Mouse (Mus musculus): ENCODE measurements around the gene Mid1.
"Not testable (repeated sequence)": the region's sequence is repeated elsewhere in the genome, so short reads cannot be mapped to it uniquely, and the experiment has no call there.

Mid1 gene

DNA sequence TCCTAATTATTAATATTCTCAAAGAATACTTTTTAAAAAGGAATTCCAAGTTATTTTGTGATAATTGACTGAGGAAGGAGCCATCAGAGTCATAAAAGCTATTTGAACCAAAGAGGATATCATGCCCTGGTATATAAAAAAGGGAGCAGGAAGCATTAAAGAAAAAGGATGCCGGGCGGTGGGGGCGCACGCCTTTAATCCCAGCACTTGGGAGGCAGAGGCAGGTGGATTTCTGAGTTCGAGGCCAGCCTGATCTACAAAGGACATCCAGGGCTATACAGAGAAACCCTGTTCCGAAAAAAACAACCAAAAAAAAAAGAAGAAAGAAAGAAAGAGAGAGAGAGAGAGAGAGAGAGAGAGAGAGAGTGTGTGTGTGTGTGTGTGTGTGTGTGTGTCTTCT lies 286.6 kb downstream of the Mid1 start:
- not testable (repeated sequence) for DNase-seq (ENCODE audit: low spot score in 2 of 2)

DNA sequence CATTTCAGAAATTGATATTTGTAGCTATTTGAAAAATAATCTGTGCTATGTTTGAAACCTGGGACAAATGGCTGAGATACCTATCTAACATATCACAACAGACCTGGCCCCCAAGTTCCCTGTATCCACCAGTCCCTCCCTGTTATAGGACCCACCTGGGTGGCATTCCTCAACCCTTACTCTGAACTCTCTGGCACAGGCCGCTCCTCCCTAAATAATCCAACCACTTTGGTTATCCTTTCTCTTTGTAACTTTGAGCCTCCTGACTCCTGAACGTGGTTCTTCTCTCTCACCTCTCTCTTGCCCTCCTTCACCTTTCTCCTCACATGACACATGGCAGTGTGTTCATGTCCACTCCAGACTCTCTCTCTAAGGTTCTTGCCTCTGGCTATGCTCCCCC lies 287.1 kb downstream of the Mid1 start:
- not testable (repeated sequence) for DNase-seq (ENCODE audit: low spot score in 2 of 2)

DNA sequence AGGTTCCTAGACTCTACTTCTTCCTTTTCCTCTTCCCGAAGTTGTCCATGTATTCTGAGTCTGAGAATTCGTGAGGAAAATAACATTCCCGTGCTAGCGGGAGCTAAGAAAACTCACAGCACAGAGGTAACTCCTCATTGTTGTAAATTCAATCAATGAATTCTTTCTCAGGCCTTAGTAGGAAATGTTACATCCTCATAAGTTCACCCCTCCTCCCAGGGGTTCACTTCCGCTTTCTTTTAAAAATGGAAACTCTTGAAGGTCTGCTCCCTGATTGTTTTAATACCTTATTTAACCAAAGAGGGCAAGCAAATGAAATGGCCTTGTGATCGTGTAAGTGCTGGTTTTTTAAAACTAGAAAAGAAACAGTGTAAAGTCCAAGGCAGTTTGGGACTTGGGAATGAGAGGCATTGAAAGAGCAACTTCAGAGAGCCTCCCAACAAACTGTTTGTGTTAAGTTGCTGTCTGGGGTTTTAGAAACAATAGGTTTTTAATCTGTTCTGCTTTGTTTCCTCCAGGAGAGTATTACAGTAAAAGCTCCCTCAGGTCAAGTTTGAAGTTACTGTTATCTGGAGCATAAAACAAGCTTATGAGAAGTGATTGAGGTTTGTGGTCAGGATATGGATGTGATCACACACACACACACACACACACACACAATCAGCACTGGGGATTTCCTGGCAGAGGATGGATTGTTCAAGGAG lies 287.9 kb downstream of the Mid1 start:
- DNase-seq (ENCODE audit: low spot score in 2 of 2) = peak in 1 of 2 experiments; percentile 5

DNA sequence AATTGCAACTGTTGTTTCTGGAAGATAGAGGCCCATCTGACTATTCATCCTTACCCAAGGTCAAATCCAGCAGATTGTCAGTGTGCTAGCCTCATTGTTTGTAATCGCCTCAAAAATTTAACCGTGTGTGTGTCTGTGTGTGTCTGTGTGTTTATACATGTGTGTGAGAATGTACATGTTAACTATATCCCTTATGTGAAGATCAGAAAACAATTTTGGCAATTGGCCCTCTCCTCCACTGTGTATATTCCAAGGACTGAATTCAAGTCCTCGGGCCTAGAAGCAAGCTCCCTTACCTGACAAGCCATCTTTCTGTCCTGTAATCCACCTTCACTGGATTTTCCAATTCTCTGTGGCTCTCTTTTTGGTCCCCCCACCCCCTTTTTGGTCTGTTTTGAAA lies 288.8 kb downstream of the Mid1 start:
- peak in 1 of 2 experiments; percentile 15 for DNase-seq (ENCODE audit: low spot score in 2 of 2)

DNA sequence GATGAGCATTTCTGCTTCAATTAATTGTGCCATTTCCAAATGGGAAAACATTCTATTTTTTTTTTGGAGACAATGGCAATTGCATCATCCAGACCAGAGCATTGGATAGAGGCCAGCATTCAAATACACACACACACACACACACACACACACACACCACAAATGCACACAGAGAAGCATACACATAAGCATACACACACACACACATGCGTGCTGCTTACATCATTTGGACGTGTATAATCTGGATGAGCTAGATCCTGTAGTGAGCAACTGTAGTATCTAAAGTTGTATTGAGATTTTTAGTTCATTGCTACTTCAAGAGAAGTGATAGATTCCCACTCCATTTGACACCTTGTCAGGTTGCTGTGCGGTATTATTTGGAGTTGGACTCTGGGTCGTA lies 289.5 kb downstream of the Mid1 start:
- DNase-seq (ENCODE audit: low spot score in 2 of 2) = peak in 1 of 2 experiments; percentile 16

DNA sequence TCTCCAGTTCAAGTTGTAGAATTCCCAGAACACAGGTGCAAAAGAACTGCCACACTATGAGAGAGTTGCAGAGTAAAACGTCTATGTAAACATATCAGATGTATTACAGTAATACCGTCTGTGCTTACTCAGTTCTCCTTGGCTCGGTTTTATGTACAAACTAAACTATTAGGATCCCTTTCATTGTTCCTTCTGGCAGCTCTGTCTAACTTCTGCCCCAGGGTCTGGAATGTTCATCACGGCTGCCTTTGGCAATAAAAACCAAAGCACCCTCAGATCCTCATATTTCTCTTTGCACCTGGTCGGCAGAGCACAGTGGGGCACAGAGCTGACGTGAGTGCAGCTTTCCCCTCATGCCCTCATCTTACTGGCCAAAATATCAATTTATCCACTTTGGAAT lies 290.0 kb downstream of the Mid1 start:
- peak in 1 of 2 experiments; percentile 17 for DNase-seq (ENCODE audit: low spot score in 2 of 2)

DNA sequence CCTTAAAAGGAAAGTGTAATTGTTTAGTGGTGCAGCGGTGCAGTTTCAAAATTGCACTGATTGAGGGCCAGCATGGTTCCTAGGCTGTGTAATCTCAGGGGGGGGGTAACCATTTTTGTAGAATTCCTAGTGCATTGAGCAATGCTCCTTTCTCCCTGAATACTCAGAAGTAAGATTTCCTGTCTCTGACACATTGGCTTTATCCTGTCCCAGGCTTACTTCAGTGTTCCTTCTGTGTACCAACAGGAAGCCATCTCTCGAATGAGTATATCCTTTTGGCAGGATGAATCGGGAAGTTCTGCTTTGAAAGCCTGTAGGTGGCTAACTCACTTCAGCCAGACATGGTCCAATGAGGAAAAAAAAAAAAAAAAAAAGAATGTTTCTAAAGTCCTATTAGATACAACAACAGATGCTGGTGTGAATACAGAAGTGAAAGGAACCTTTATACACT lies 290.7 kb downstream of the Mid1 start:
- DNase-seq (ENCODE audit: low spot score in 2 of 2) = peak in 1 of 2 experiments; percentile 8

DNA sequence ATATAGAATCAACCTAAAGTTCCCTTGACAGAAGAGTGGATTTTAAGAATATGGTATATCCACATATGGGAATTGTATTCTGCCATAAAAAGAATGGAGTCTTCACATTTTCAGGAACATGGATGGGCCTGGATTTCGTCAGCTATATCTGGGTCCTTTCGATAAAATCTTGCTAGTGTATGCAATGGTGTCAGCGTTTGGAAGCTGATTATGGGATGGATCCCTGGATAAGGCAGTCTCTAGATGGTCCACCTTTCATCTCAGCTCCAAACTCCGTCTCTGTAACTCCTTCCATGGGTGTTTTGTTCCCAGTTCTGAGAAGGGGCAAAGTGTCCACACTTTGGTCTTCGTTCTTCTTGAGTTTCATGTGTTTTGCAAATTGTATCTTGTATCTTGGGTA lies 291.3 kb downstream of the Mid1 start:
- DNase-seq (ENCODE audit: low spot score in 2 of 2) = peak in 1 of 2 experiments; percentile 7

DNA sequence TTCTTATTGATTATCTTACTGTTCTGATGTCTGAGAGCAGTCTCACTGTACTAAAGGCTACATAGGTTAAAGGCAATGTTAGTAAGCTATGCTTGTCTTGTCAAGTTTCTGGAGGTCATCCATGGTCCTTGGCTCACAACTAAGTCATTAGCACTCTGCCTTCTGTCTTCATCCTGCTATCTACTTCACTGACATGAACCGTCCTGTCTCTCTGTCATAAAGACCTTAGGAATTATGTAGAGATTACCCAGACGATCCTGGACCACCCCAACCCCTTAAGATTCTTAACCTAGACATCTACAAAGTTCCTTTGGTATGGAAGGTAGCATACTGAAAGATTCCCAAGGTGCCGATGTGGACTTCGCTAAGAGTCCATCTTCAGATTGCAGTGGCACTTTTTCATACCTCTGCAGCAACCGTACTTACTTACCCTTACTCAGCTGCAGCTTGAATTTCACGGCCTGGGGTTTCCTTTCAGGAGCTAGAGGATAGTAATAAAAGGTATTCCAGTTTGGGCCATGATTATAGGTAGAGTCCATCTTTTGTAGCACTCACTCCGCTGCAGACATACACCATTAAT lies 292.9 kb downstream of the Mid1 start:
- peak in 1 of 2 experiments; percentile 36 for DNase-seq (ENCODE audit: low spot score in 2 of 2)

DNA sequence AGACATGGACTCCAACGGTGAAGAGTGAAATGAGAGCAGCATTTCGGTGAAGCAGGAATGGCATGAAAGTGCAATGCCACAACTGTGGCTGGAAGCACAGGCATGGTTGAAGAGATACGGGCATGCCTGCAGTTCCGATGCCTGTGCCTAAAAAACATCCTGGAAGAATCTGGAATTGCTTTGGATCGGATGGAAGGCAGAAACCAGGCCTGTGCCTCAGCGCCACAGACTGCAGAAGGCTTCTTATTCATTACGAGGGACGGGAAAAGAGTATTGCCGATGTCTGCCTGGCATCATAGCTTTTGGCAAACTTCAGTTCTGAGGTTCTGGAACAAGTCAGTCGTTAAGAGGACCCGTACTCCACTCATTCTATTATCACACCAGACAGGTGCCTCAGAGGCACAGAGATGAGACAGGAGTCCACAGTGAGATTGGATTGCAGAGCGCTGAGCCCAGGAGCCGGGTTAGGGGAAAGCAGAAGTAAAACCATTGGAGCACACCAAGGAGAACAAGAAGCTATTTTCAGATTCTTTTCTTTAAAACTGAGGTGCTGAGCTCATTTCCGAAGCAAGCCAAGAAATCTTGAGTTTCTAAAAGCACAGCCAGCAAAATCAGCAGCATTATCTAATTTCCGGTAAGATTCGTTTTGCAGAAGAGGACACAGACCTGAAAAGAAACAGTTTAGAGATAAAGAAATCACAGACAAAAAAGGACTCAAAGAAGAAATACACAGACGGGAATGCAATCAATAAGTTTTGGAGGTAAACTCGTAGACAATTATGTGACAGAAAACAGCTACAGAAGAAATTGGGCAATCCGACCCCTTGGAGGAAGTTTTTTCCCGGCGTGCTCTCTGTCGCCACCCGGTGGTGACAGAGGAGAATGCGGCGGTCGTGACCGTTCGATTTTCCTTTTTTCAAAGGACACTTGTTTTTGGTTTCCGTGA lies 293.7 kb downstream of the Mid1 start:
- peak; percentile 85 to 86 for DNase-seq (ENCODE audit: low spot score in 2 of 2)

DNA sequence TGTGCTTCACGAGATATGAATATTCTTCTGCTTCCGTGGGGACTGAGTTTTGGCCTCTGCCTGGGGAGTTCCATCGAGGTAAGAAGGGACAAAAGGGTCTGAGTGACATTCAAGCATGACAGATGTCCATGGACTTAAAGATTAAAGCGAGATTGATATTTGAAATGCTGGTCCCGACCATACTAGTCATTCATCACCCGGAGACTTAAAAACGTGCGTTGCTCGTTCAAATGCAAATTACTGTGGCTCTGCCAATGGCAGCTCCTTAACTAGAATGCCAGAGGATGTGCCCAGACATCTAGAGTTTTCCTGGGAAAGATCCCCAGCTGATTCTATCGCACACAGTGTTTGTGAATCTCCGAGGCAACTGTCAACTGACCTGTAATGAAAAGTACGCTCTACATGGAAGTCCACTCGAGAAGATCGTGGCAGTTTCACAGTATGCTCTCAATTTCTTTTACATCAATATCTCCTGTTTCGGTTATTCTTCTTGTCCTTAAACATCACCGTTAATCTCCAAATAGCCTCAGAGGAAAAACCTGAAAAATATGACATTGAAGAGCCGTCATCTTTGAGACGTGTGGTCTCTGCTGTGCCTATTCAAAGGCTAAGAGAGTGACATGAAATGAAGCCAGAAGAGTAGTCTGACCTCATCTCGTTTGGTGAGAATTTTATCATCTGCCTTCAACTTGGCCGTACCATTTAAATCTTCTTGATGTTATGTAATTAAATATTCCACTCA lies 294.6 kb downstream of the Mid1 start:
- DNase-seq (ENCODE audit: low spot score in 2 of 2) = peak in 1 of 2 experiments; percentile 52

DNA sequence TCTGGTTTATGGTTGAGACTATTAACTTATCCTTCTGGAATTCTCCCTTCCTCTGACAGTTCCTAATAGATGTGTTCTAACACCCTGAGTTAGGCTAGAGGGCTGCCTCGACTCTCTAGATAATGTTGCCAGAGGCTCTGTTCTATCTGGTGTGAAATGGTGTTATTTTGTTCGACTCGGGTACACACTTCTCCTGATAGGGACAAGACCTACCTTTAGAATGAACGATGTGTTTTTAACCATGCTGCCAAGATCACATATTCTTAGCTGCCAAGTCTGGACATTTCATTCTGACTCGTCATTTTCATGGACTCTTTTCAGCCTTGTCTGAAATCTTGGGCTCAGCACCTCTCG lies 295.2 kb downstream of the Mid1 start:
- DNase-seq (ENCODE audit: low spot score in 2 of 2) = peak in 1 of 2 experiments; percentile 17

DNA sequence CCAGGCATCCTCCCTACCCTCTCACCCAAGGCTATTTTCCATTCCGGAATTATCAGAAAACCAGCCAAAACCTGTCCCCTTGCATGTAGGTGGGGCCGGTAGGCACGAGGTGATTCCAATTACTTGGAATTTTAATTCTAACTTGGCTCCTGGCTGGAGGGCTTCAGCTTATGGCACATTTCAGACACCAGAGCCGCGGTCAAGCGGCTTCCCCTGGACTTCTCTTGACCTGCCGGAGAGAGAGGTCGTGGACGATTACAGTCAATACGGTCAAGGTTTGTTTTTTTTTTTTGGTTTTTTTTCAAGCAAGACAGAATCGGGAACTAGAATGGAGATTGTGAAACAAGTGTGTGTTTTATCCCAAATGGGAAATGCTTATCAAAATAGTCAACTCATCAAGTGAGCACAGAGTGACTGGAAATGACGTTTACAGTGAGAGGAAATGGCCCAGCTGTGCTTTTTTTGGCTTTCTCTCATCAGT lies 295.9 kb downstream of the Mid1 start:
- DNase-seq (ENCODE audit: low spot score in 2 of 2) = peak in 1 of 2 experiments; percentile 22

DNA sequence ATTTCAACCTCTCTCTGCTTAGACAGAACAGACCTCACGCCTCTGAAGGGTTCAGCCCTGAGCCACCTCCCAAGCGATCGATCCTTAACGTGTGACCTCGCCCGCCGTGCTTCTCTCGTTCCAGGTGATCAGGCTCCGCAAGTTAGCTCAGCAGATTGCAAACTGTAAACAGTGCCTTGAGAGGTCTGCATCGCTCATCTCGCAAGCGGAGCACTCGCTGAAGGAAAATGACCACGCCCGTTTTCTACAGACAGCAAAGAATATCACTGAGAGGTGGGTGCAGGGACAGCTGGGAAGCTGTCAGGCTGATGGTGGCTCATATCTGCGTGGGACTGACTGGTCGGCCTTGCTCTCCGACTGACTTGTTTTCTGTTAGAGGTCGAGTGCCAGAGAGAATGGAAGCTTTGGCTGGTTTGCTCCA lies 296.8 kb downstream of the Mid1 start:
- peak in 1 of 2 experiments; percentile 52 for DNase-seq (ENCODE audit: low spot score in 2 of 2)

DNA sequence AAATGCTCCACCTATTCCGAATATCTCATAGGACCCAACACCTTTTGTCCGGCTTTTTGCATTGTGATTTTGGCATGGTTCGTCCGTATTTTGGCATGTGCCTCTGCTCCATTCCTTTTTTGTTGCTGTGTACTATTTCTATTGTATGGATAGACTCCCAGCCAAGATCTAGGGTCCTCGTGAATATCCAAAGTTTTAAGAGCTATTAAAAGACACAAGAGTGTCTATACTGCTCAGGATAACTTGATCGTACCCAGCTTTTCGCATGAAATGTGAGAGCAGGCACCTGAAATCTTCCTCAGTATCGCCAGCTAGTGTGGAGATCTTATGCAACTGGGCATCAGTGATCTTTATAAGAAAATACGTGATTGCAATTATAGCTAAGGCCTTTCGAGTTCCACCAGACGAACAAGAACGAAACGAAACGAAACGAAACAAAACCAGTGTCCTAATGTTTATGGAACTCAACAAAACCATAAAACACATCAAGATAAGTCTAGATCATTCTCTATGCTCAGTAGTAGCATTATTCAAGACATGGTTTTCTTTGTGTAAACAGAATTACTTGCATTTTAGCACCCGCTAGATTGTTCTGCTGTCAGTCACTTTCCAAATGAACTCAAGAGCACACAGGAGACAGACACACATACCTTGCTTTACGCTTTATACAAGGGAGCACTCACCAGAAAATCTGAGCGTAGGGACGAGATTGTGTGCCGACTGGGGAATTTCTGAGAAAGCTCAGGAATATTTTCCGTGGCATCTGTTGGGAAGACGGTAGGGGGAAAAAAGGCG lies 297.8 kb downstream of the Mid1 start:
- DNase-seq (ENCODE audit: low spot score in 2 of 2) = peak in 1 of 2 experiments; percentile 6

DNA sequence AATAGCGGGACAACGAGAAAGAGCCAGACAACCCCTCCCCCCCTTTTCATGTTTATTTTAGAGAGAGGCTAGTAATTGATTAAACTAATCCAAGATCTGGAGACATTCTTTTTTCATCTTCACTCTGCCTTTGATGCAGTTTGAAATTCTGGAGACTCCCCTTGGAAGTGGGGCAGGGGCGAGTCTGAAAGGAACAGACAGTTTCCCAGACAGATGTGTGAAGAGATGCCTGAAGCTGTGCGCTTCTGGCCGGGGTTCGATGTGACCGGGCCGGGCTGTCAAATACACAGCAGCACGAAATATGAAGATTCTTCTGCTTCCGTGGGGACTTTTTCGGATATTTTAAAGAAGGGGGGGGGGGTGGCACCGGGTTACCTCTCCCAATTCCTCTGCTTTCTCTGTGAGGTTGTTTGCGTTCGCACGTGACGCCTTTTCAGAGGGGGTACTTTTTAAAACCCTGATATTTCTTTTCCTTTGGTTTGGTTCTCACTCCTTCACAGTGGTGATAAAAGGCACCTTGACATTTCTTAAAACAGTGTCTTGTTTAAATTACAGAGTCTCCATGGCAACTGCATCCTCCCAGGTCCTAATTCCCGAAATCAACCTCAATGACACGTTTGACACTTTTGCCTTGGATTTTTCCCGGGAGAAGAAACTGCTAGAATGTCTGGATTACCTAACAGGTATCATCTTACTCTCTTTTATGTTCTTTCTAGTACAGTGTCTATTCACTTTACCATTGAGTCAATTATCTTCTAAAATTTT lies 298.6 kb downstream of the Mid1 start:
- DNase-seq (ENCODE audit: low spot score in 2 of 2) = peak in 1 of 2 experiments; percentile 27

DNA sequence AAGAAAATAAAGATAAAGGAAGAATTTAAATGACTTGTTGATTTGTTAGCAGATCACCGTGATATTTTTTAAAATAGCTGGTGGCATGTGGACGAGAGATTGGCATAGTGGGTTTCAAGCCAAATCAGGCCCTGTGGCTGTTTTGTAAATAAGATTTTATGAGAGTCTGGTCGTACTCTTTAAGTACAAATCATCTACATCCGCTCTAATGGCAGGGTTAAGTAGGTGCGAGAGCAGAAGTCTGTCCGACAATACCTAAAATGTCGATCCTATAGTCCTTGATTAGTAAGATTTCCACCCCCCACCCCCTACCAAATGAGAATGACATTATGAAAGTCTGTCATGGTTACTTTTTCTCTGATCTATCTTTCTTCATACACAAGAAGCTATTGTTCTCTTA lies 299.3 kb downstream of the Mid1 start:
- DNase-seq (ENCODE audit: low spot score in 2 of 2) = peak in 1 of 2 experiments; percentile 4

DNA sequence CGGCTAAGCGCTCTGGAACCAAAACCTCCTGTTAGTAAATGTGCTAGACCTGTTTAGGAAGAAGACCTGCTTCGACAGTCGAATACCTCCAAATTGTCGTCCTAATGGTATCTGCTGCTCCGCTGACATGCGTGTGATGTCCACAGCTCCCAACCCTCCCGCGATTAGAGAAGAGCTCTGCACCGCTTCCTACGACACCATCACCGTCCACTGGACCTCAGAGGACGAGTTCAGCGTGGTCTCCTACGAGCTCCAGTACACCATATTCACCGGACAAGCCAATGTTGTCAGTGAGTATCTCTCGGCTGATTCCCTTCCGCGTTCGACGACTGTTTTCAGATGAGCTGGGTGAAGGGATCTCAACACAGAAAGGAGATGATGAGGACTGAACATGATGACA lies 299.9 kb downstream of the Mid1 start:
- peak in 1 of 2 experiments; percentile 51 for DNase-seq (ENCODE audit: low spot score in 2 of 2)

DNA sequence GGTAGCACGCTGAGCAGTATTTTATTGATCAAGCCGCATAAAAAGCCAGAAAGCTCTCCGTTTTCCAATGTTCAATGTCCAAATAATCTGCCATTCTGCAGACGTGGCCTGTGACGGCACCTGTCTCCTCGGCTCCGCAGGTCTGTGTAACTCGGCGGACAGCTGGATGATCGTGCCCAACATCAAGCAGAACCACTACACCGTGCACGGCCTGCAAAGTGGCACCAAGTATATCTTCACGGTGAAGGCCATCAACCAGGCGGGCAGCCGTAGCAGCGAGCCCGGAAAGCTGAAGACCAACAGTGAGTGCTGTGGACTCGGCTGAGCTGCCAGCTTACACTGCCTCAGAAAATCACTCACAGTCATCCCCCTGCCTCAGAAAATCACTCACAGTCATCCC lies 300.8 kb downstream of the Mid1 start:
- DNase-seq (ENCODE audit: low spot score in 2 of 2) = peak in 1 of 2 experiments; percentile 55
